Mouse (Mus musculus): ENCODE data around the gene Cacnb3. TPM values are rescaled to one million over a fixed set of nuclear protein-coding genes. Genes with fewer than 3 reads are reported as not detected.

Gene Cacnb3
- polyA plus RNA-seq, 1 experiment from 2014 or later: 22.8 TPM

DNA sequence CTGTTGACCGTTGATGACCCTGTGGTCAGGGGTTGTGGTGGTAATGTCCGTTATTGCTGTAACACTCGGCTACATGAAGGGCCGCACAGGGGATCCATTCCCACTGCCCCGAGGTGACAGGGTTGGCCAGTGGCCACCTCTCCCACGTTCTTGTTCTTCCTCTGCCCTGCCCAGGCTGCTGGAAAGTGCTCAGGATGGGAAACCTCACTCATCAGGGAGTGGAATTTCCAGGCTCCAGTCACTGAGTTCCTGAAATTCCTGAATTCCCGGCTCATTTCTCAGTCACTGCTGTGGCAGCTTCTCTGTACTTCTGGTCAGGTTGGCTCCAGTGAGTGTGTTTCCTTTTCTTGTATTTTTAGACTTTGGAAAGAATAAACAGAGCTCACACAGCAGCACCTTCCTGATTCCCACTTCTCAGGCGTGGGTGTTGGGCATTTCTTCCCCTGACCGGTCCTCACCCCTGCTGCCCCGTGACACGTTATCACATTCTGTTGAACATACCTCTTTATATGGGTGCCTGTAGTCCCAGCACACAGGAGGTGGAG lies 61.6 kb downstream of the Cacnb3 start:
- Histone ChIP-seq H3K36me3 (ENCODE audit: control insufficient read depth, insufficient read depth, low read length) (no peaks in the 10 kb centered on the region), H3K4me1 (ENCODE audit: control insufficient read depth, insufficient read depth, low read length) (no peaks in the 10 kb centered on the region), H3K4me2 (ENCODE audit: low read depth, low read length) (no peak overlapping the region), H3K9me3 (ENCODE audit: control insufficient read depth, low read length) (no peaks in the 10 kb centered on the region), H3K4me3 (ENCODE audit: low read length) (no peak overlapping the region), H3K9ac (ENCODE audit: low read depth, low read length) (no peak overlapping the region), H3K27ac (ENCODE audit: low read length) (no peak overlapping the region), H3K27me3 (replicated peaks; ENCODE audit: control insufficient read depth, insufficient read depth, low read length) (no peaks in the 10 kb centered on the region; the same call in 1 of the 2 replicates)
- peak; percentile 52 for ATAC-seq
- WGBS: 31% methylated on average over 11 of the region's 11 CpGs

Other genes starting within 250 kb of the Cacnb3 start
- not detected in 2 replicates for gene Olfr283, start 249.9 kb upstream of the Cacnb3 start, polyA plus RNA-seq (2015; fragmentation: Nextera tagmentation; extraction: Ambion mirVana)
- not detected in 2 replicates for gene Olfr282, start 199.6 kb upstream of the Cacnb3 start, polyA plus RNA-seq (2015; fragmentation: Nextera tagmentation; extraction: Ambion mirVana)
- gene Olfr281, start 178.3 kb upstream of the Cacnb3 start, polyA plus RNA-seq (2015; fragmentation: Nextera tagmentation; extraction: Ambion mirVana): not detected in 2 replicates
- gene OR5BS1P, start 160.9 kb upstream of the Cacnb3 start, polyA plus RNA-seq (2015; fragmentation: Nextera tagmentation; extraction: Ambion mirVana): not detected in 2 replicates
- gene Lalba, start 148.1 kb upstream of the Cacnb3 start, polyA plus RNA-seq (2015; fragmentation: Nextera tagmentation; extraction: Ambion mirVana): 0.31 TPM in 1 of 2 replicates, not detected in the other
- not detected in 2 replicates for gene Olfr279, start 138.4 kb upstream of the Cacnb3 start, polyA plus RNA-seq (2015; fragmentation: Nextera tagmentation; extraction: Ambion mirVana)
- gene Kansl2, start 96.6 kb upstream of the Cacnb3 start, polyA plus RNA-seq (2015; fragmentation: Nextera tagmentation; extraction: Ambion mirVana): 67.2 and 69.6 TPM in 2 replicates
- gene Ccnt1, start 59.9 kb upstream of the Cacnb3 start, polyA plus RNA-seq (2015; fragmentation: Nextera tagmentation; extraction: Ambion mirVana): 41.2 and 43.7 TPM in 2 replicates
- 0.43 TPM in 1 of 2 replicates, not detected in the other for gene 4930415O20Rik, start 59.8 kb upstream of the Cacnb3 start, polyA plus RNA-seq (2015; fragmentation: Nextera tagmentation; extraction: Ambion mirVana)
- gene Adcy6, start 20.8 kb upstream of the Cacnb3 start, polyA plus RNA-seq (2015; fragmentation: Nextera tagmentation; extraction: Ambion mirVana): 17.1 and 18.8 TPM in 2 replicates
- 15.6 and 17.6 TPM in 2 replicates for gene Ddx23, start 32.1 kb downstream of the Cacnb3 start, polyA plus RNA-seq (2015; fragmentation: Nextera tagmentation; extraction: Ambion mirVana)
- 0.95 and 1.1 TPM in 2 replicates for gene Rnd1, start 46.6 kb downstream of the Cacnb3 start, polyA plus RNA-seq (2015; fragmentation: Nextera tagmentation; extraction: Ambion mirVana)
- gene Ccdc65, start 77.4 kb downstream of the Cacnb3 start, polyA plus RNA-seq (2015; fragmentation: Nextera tagmentation; extraction: Ambion mirVana): 0.66 and 0.70 TPM in 2 replicates
- gene Fkbp11, start 97.4 kb downstream of the Cacnb3 start, polyA plus RNA-seq (2015; fragmentation: Nextera tagmentation; extraction: Ambion mirVana): 96.8 and 108 TPM in 2 replicates
- 35.4 and 40.1 TPM in 2 replicates for gene Arf3, start 132.4 kb downstream of the Cacnb3 start, polyA plus RNA-seq (2015; fragmentation: Nextera tagmentation; extraction: Ambion mirVana)
- 0.09 TPM in 1 of 2 replicates, not detected in the other for gene Wnt10b, start 147.3 kb downstream of the Cacnb3 start, polyA plus RNA-seq (2015; fragmentation: Nextera tagmentation; extraction: Ambion mirVana)
- not detected in 2 replicates for gene Wnt1, start 159.0 kb downstream of the Cacnb3 start, polyA plus RNA-seq (2015; fragmentation: Nextera tagmentation; extraction: Ambion mirVana)
- not detected in 2 replicates for gene Ddn, start 178.7 kb downstream of the Cacnb3 start, polyA plus RNA-seq (2015; fragmentation: Nextera tagmentation; extraction: Ambion mirVana)
- 92.2 and 94.6 TPM in 2 replicates for gene Prkag1, start 200.7 kb downstream of the Cacnb3 start, polyA plus RNA-seq (2015; fragmentation: Nextera tagmentation; extraction: Ambion mirVana)
- gene Kmt2d, start 240.4 kb downstream of the Cacnb3 start, polyA plus RNA-seq (2015; fragmentation: Nextera tagmentation; extraction: Ambion mirVana): 7.7 and 7.9 TPM in 2 replicates

Measured in intestine, embryonic 16.5 days (tissue).